Mouse (Mus musculus) B cell, adult 62 days (primary cell): ENCODE results near the gene Stx18. TPM values are rescaled to one million over a fixed set of nuclear protein-coding genes. Genes with fewer than 3 reads are reported as not detected.

Experiments used
- total RNA-seq: library from RNA; stranded (reverse); gene quantifications from 4 replicates; pipeline ENCODE4 v1.2.4, GENCODE M21; 2023

Stx18 gene
- 25.5 to 29.0 TPM (median 27.0 TPM) in 4 replicates for total RNA-seq

DNA sequence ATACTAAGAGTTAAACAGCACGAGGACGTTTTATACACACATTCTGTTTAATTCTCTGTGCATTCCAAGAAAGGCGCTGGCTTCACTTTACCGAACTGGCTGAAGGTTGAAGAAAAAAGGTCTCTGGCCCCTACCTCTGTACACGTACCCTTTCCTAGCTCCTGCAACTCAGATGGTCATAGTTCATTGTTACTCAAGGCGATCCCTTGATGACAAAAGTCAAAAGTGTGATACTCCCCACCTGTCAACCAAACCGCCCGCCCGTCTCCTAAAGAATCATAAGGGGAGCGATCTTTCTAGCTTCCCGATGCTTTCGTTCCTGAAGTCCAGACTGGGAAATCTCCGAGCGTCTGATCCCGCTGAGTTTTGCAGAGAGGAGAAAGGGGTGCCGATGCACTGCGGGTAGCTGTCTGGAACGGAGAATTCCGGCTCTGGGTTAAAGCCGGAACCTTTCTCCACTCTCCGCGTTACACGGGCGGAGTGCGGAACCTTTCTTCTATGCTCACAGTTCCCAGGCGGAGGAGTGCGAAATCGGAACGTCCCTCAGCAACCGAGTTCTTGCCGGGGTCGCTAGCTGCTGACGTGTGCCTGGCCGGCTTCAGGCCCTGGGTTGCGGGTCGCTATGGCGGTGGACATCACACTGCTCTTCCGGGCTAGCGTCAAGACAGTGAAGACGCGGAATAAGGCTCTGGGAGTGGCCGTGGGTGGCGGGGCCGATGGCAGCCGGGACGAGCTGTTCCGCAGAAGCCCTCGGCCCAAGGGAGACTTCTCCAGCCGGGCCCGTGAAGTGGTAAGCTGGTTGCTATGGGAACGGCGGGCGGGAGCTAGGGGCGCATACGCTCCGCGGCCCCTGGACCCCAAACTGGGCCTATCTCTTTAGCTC lies at the start of gene Stx18:
Stx18 (plus strand) TSS at position 33 of the 883 bp plus-strand sequence.

GRCm38 (mm10) chr5:38159634-38160413 lies 121.3 kb downstream of the Stx18 start, which contains the start of gene Nsg1:
Gene Nsg1 (minus strand): TSS chr5:38159907.

Other genes with a start within 250 kb of the Stx18 start
- not detected in 4 replicates for gene Msx1, start 214.2 kb upstream of the Stx18 start, total RNA-seq
- gene Nsg1, start 121.2 kb downstream of the Stx18 start, total RNA-seq, result not detected in 4 replicates
- gene Zbtb49, start 181.7 kb downstream of the Stx18 start, total RNA-seq, result 17.3 to 22.3 TPM (median 20.9 TPM) in 4 replicates
- gene Lyar, start 181.7 kb downstream of the Stx18 start, total RNA-seq, result 30.7 to 36.0 TPM (median 34.2 TPM) in 4 replicates
- 82.3 to 93.8 TPM (median 91.4 TPM) in 4 replicates for gene Tmem128, start 221.4 kb downstream of the Stx18 start, total RNA-seq
- not detected in 4 replicates for gene Otop1, start 237.2 kb downstream of the Stx18 start, total RNA-seq